Mouse (Mus musculus): ENCODE measurements at regions not wholly inside any gene's neighbourhood (a gene's known extent, or its start where the extent isn't known, plus 50 kb on each side); places are given as distances from the start of the nearest gene placed in this dataset.
"Not testable (repeated sequence)": the region's sequence is repeated elsewhere in the genome, so short reads cannot be mapped to it uniquely, and the experiment has no call there.

DNA sequence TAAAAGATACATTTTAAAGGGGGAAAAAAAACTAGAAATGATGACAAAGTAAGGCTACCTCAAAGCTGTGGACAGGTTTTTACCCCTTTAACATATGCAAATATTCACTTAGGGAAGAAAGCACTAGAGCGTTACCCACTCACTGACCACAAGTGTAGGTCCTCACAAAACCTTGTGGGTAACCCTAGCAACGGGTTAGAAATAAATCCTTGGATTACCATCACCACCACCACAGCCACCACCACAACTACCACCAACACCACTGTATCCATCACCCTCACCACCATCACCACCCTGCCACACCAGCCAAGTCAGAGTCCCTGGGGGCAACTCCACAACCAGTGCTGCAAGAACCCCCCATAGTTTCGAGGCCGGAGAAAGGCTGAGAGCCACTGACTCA is 91.4 kb upstream of the Nabp1 start:
- Histone ChIP-seq H3K9ac (no peak overlapping the region), H3K27me3 (ENCODE audit: insufficient read depth, low read length) (no peaks in the 10 kb centered on the region), H3K36me3 (ENCODE audit: insufficient read depth) (no peaks in the 10 kb centered on the region), H3K4me2 (ENCODE audit: low read depth) (no peak overlapping the region), H3K9me3 (ENCODE audit: low read length) (no peaks in the 10 kb centered on the region), H3K27ac (ENCODE audit: low read depth, low read length) (no peak overlapping the region), H3K4me3 (ENCODE audit: low read depth, low read length) (no peak overlapping the region), H3K4me1 (ENCODE audit: insufficient read depth) (no peaks in the 10 kb centered on the region)
- DNase-seq: no peak
- ATAC-seq: no peak
- 94% methylated on average over 4 of the region's 4 CpGs for WGBS
- no peak for TF ChIP-seq CTCF (IDR thresholded peaks at IDR 0.05; ENCODE audit: low read depth)

DNA sequence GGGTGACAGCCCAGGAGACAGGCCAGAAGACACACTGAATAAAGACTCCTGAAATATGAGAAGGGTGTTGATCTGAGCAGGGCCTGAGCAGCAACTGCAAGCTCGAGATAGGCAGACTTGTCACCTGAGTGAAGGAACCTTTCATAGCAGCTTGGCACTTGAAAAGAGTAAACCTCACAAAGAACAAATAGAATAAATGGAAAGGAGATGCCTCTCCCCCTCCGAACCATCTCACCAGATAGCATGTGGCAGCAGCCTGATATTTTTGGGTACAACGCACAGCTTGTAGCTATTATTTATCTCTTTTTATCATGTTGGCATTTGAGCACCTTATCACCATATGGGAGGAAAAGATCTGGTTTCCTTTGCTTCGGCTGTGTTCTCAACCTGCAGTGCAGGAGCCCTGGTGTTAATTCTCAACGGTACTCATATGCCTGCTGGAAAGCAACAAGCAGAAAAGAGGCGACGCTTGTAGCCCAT is 88.0 kb upstream of the Nabp1 start:
- Histone ChIP-seq H3K4me3 (ENCODE audit: low read depth, low read length) (no peak overlapping the region), H3K4me1 (ENCODE audit: insufficient read depth) (no peaks in the 10 kb centered on the region), H3K4me2 (ENCODE audit: low read depth) (no peak overlapping the region), H3K27me3 (ENCODE audit: insufficient read depth, low read length) (no peaks in the 10 kb centered on the region), H3K9ac (no peak overlapping the region), H3K27ac (ENCODE audit: low read depth, low read length) (no peak overlapping the region), H3K9me3 (ENCODE audit: low read length) (no peaks in the 10 kb centered on the region), H3K36me3 (ENCODE audit: insufficient read depth) (no peaks in the 10 kb centered on the region)
- DNase-seq (no peak), ATAC-seq (no peak)
- WGBS: 66% methylated on average over 7 of the region's 7 CpGs
- no peak for TF ChIP-seq CTCF (IDR thresholded peaks at IDR 0.05; ENCODE audit: low read depth)

DNA sequence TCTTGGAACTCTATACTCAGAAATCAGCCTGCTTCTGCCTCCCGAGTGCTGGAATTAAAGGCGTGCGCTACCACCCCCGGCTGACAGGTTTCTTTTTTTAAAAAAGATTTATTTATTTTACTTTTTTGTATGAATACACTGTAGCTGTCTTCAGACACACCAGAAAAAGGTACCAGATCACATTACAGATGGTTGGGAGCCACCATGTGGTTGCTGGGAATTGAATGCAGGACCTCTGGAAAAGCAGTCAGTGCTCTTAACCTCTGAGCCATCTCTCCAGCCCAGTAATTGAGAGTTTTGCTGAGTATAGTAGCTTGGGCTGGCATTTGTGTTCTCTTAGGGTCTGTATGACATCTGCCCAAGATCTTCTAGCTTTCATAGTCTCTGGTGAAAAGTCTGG is 78.4 kb upstream of the Nabp1 start:
- not testable (repeated sequence) for H3K4me1 ChIP-seq (ENCODE audit: insufficient read depth); DNase-seq; H3K27ac ChIP-seq (ENCODE audit: low read depth, low read length); ATAC-seq; H3K9ac ChIP-seq; H3K4me3 ChIP-seq (ENCODE audit: low read depth, low read length); H3K4me2 ChIP-seq (ENCODE audit: low read depth); H3K9me3 ChIP-seq (ENCODE audit: low read length); H3K36me3 ChIP-seq (ENCODE audit: insufficient read depth); H3K27me3 ChIP-seq (ENCODE audit: insufficient read depth, low read length)
- 99% methylated on average over 4 of the region's 4 CpGs for WGBS

DNA sequence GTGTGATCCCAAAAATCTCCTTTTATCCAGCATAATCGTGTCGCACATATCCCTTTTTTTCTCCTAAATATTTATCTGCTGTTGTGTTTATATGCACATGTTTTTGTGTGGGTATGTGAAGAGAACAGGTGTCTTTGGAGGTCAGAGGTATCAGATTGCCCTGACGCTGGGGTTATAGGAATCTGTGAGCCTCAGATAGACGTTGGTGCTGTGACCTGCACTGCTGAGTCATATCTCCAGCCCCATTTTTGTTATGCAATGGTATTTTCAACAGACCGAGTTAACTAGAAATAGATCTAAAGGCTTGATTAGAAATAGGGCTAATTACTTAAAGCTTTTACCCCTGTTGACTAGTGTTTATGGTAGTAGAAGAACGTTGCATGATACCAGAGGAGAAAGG is 75.5 kb upstream of the Nabp1 start:
- no peak overlapping the region for H3K9ac ChIP-seq
- no peaks in the 10 kb centered on the region for H3K36me3 ChIP-seq (ENCODE audit: insufficient read depth)
- ATAC-seq: no peak
- 75% methylated on average over 6 of the region's 6 CpGs for WGBS
- H3K4me1 ChIP-seq (ENCODE audit: insufficient read depth): no peaks in the 10 kb centered on the region
- no peak overlapping the region for H3K4me3 ChIP-seq (ENCODE audit: low read depth, low read length)
- no peaks in the 10 kb centered on the region for H3K9me3 ChIP-seq (ENCODE audit: low read length)
- TF ChIP-seq CTCF (IDR thresholded peaks at IDR 0.05; ENCODE audit: low read depth): no peak
- no peak overlapping the region for H3K4me2 ChIP-seq (ENCODE audit: low read depth)
- H3K27ac ChIP-seq (ENCODE audit: low read depth, low read length): no peak overlapping the region
- no peak for DNase-seq
- H3K27me3 ChIP-seq (ENCODE audit: insufficient read depth, low read length): no peaks in the 10 kb centered on the region

DNA sequence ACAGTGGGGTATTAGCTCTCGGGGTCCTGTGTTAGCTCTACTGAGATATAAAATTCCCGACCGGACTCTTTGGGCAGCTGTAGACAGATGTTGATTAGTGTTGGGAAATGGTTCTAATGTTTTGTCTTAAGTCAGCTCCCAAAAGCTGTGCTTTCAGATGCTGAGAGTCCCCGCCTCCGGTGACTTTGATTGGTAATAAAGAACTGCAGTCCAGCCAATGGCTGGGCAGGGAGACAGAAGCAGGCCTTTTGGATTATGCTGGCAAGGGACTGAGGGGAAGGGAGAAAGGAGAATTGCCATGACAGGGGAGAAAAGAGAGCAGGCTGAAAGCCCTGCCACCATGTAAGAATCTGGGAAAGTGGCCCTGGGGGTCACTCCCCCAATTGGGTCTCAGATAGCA is 73.4 kb upstream of the Nabp1 start:
- TF ChIP-seq CTCF (IDR thresholded peaks at IDR 0.05; ENCODE audit: low read depth): no peak
- ATAC-seq (no peak), DNase-seq (no peak)
- H3K9ac ChIP-seq: no peak overlapping the region
- no peaks in the 10 kb centered on the region for H3K9me3 ChIP-seq (ENCODE audit: low read length)
- H3K27ac ChIP-seq (ENCODE audit: low read depth, low read length): no peak overlapping the region
- H3K4me3 ChIP-seq (ENCODE audit: low read depth, low read length): no peak overlapping the region
- no peak overlapping the region for H3K4me2 ChIP-seq (ENCODE audit: low read depth)
- H3K4me1 ChIP-seq (ENCODE audit: insufficient read depth): no peaks in the 10 kb centered on the region
- H3K27me3 ChIP-seq (ENCODE audit: insufficient read depth, low read length): no peaks in the 10 kb centered on the region
- no peaks in the 10 kb centered on the region for H3K36me3 ChIP-seq (ENCODE audit: insufficient read depth)
- WGBS: 58% methylated on average over 5 of the region's 5 CpGs

DNA sequence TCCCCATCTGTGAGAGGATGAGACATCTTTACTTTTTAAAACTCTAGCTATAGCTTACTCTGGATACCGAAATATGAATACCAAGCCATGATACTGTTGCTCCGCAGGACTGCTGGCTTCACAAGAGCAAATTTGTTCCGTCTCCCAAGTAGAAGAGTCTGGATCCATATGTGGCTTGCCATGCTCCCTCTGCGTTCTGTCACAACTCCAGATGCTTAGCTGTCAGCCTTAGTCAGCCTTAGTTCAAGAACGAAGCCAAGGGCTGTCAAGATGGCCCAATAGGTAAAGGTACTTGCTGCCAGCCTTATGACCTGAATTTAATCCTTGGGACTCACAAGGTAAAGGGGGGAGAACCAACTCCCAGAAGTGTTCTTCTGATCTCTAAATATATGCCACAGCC is 64.6 kb upstream of the Nabp1 start:
- WGBS: 79% methylated on average over 5 of the region's 5 CpGs
- Histone ChIP-seq H3K27ac (ENCODE audit: low read depth, low read length) (no peak overlapping the region), H3K9me3 (ENCODE audit: low read length) (no peaks in the 10 kb centered on the region)

DNA sequence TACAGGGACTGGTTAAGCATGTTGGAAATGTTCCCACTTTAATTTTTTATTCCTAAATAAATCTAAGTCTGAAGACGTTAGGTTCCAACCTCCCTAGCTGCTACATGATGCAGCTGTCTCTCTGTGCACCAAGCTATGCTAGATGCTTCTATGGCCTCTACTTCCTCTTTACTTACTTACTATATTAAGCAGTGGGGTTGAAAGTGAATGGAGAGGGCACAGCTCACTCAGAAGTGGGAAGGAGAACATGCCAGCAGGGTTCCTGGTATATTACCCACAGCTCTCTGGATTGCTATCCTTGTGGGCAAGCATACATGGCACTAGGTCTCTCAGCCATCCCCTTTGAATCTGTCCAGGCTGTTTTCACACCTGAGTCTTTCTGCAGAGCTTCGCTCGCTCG is 61.4 kb upstream of the Nabp1 start:
- TF ChIP-seq CTCF (IDR thresholded peaks at IDR 0.05; ENCODE audit: low read depth): no peak
- ATAC-seq: no peak

More for the DNA sequence above, 64.6 kb upstream of the Nabp1 start:
- Histone ChIP-seq H3K9ac (no peak overlapping the region), H3K4me1 (ENCODE audit: insufficient read depth) (no peaks in the 10 kb centered on the region), H3K36me3 (ENCODE audit: insufficient read depth) (no peaks in the 10 kb centered on the region), H3K4me3 (ENCODE audit: low read depth, low read length) (no peak overlapping the region), H3K4me2 (ENCODE audit: low read depth) (no peak overlapping the region), H3K27me3 (ENCODE audit: insufficient read depth, low read length) (no peaks in the 10 kb centered on the region)
- no peak for TF ChIP-seq CTCF (IDR thresholded peaks at IDR 0.05; ENCODE audit: low read depth)
- ATAC-seq (no peak), DNase-seq (no peak)

DNA sequence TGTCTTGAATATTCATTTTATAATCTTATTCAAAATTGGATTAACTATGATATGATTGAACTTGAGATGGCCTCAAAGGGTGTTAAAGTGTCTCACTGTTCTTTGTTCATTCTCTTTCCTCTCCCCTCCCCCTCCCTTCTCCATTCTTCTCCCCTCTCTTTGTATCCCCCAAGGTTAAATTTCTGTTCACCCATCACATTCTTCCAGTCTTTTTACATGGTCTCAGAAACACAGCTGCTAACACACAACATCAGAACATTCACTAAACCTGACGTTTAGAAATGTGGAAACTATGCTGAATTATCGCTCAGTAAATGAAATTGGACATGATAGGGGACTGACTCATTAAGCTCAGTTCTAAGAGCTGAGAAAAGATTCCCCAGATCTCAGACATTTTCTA is 60.6 kb upstream of the Nabp1 start:
- no peak for TF ChIP-seq CTCF (IDR thresholded peaks at IDR 0.05; ENCODE audit: low read depth)
- Histone ChIP-seq H3K4me2 (ENCODE audit: low read depth) (no peak overlapping the region), H3K27ac (ENCODE audit: low read depth, low read length) (no peak overlapping the region), H3K36me3 (ENCODE audit: insufficient read depth) (no peaks in the 10 kb centered on the region), H3K9ac (no peak overlapping the region), H3K9me3 (ENCODE audit: low read length) (no peaks in the 10 kb centered on the region), H3K4me1 (ENCODE audit: insufficient read depth) (no peaks in the 10 kb centered on the region), H3K27me3 (ENCODE audit: insufficient read depth, low read length) (no peaks in the 10 kb centered on the region), H3K4me3 (ENCODE audit: low read depth, low read length) (no peak overlapping the region)
- 59% methylated on average over 2 of the region's 2 CpGs for WGBS
- ATAC-seq: no peak
- no peak for DNase-seq

More for the DNA sequence above, 61.4 kb upstream of the Nabp1 start:
- H3K27me3 ChIP-seq (ENCODE audit: insufficient read depth, low read length): no peaks in the 10 kb centered on the region
- DNase-seq: no peak
- WGBS: 71% methylated on average over 4 of the region's 4 CpGs
- no peaks in the 10 kb centered on the region for H3K36me3 ChIP-seq (ENCODE audit: insufficient read depth)
- no peak overlapping the region for H3K4me2 ChIP-seq (ENCODE audit: low read depth)
- H3K4me1 ChIP-seq (ENCODE audit: insufficient read depth): no peaks in the 10 kb centered on the region
- H3K27ac ChIP-seq (ENCODE audit: low read depth, low read length): no peak overlapping the region
- no peak overlapping the region for H3K9ac ChIP-seq
- H3K4me3 ChIP-seq (ENCODE audit: low read depth, low read length): no peak overlapping the region
- H3K9me3 ChIP-seq (ENCODE audit: low read length): no peaks in the 10 kb centered on the region

Measured in forebrain, postnatal 0 days (tissue).